Mouse (Mus musculus) MN1 (cell line): ENCODE data around the gene Dbn1.

ENCODE experiments used
- DNase-seq: peaks from one replicate; pipeline ENCODE4 v3.0.0-alpha.2; 2016; ENCODE audit warnings: low spot score

The Dbn1 gene

GRCm38 (mm10) chr13:55487578-55488498, at the start of gene Dbn1:
TSS of gene Dbn1 (minus strand) at chr13:55488111.
- DNase-seq: peak; percentile 72

GRCm38 (mm10) chr13:55536194-55537175, 48.6 kb upstream of the Dbn1 start, which contains the start of gene Ddx41:
TSS of gene Ddx41 (minus strand) at chr13:55536658.
- peak; percentile 100 for DNase-seq

- DNase-seq: peak; percentile 19
Measured at GRCm38 (mm10) chr13:55535796-55536193, 47.9 kb upstream of the Dbn1 start.

DNA sequence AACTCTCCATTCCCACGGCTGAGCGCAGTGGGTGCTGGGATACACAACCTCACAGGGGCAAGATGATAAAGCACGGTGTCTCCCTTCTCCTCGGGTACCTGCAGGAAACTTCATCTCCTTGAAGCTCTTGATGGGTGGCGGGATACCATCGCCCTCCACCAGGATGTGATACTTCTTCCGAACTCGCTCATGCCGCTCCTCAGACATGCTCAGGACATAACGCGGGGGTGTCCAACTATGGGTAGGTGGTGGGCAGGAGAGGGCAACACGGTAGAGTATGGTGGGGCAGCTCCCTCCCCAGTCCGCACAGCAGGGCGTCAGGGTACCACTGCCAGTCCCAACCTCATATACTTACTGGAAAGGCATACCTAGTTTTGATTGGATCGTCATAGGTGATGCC, 47.3 kb upstream of the Dbn1 start:
- no peak for DNase-seq

GRCm38 (mm10) chr13:55529198-55529915, 41.4 kb upstream of the Dbn1 start, which contains the start of gene Dok3:
TSS of gene Dok3 (minus strand) at chr13:55529296.
- no peak for DNase-seq

- no peak for DNase-seq
Measured at GRCm38 (mm10) chr13:55527834-55528772, 40.2 kb upstream of the Dbn1 start.

- DNase-seq: no peak
Measured at GRCm38 (mm10) chr13:55527212-55527611, 39.3 kb upstream of the Dbn1 start.

GRCm38 (mm10) chr13:55525733-55526553, 38.0 kb upstream of the Dbn1 start:
- peak; percentile 55 for DNase-seq

GRCm38 (mm10) chr13:55523951-55524600, 36.2 kb upstream of the Dbn1 start:
- DNase-seq: no peak

DNA sequence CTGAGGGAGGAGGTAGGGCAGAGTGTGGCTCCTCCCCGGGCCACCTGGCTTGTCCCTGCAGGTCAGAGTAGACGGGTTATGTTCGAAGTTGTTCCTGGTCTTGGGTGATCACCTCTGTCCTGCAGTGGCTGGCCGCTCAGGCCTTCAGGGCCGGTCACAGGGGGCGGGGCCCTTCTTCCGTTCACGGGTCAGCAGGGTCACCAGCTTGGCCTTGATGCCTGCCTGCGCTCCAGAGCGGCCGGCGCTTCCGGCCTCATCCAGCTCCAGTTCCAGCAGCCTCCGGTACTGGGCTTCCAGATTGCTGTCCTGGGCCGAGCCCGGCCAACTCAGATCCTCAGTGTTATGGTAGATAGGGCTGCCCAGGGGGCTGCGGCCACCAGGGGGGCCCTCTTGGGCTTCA, 35.4 kb upstream of the Dbn1 start:
- DNase-seq: no peak

DNA sequence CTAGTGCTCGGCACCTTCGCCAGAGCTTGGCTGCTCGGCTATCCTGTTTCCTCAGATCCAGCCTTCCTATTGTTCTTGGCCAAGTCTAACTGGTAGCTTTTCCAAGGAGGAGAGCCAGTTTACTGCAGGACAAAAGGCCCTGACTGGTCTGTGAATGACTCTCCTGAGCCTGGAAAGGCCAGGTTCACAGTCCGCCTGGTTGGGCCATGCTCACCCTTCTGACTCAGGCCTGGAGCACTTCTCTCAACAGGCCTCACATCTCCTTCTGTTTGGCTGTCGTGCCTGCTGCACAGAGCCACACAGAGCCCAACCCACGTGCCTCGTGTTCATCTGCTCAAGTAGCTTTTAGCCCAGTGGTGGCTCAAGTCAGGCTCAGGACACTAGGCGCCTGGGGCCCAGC, 34.8 kb upstream of the Dbn1 start:
- no peak for DNase-seq

DNA sequence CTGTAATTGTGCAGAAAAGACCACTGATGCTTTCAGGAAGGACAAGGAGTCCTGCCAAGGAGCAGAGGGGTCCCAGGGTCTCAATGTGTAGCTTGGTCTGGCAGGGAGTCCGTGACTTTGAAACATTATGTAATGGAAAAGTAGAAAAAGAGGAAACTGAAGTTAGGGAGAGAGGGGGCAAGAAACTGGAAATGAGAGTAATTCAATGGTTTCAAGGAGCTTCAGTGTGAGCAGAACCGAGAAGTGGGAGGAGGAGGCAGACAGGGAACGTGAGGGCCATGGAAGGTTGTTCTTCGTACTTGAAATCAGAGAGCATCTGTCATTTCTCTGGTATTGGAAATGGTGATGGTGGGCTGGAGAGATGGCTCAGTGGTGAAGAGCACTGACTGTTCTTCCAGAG, 31.7 kb upstream of the Dbn1 start:
- DNase-seq: no peak

DNA sequence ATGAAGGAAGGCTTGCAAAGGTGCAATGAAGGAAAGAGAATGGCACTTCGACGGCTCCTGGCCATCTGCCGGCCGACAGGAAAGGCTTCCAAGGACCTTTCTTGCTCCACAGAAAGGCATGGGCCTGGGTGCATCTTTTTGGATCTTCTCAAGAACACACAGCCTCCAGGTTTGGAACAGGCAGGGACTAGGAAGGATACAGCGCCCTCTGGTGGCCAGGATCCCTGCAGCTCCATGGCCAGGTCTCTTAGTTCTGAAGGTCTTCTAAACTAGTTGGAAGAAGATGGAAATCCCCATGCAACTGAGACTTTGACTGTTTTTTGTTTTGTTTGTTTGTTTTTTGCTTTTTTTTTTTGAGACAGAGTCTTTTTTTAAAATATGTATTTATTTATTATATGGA, 29.0 kb upstream of the Dbn1 start:
- peak; percentile 86 for DNase-seq

DNA sequence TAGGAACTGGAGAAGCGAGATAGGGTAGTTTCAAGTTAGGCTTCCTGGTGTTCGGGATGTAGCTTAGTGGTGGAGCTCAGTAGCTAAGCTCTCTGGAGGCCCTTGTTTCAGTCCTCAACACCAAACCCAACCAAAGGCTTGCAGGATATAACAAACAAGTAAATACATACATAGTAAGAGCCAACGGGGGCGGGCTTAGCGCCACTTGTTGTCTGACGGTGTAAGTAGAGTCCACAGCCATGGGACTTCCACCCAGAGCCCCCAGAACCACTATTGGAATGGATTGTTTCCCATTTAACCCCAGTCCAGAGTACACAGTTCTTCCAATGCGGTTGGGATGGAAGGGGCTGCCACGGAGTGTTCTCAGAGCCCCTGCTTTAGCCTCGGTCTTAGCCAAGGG, 25.9 kb upstream of the Dbn1 start:
- DNase-seq: no peak

GRCm38 (mm10) chr13:55513111-55513748, 25.3 kb upstream of the Dbn1 start, which contains the start of gene Pdlim7:
TSS of gene Pdlim7 (minus strand) at chr13:55513676.
- peak; percentile 97 for DNase-seq

- DNase-seq: peak; percentile 68
Measured at GRCm38 (mm10) chr13:55512379-55513031, 24.6 kb upstream of the Dbn1 start.

DNA sequence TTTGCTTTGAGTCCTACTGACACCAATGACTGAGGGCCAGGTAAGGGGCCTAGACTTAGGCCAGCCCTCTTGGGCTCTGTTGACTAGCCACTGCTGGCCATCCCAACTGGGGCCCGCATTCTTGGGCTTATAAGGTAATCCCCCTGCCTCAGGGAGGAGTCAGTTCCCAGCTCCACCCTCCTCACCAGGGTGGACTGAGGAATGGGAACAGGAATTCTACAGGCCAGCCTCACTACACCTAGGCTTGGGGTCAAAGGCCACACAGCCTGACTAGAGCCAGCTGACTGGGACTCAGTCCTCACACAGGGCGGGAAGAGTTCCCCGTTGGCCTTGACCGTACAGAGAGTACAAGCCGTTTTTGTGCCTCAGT, 23.6 kb upstream of the Dbn1 start:
- no peak for DNase-seq
